Mouse (Mus musculus) MEL (cell line): ENCODE data around the gene Pdlim5. TPM values are rescaled to one million over a fixed set of nuclear protein-coding genes. Genes with fewer than 3 reads are reported as not detected.

Source experiments
- DNase-seq: peaks from one replicate; pipeline ENCODE4 v3.0.0; 2011; ENCODE audit warnings: low read depth, low spot score
- H3K27ac ChIP-seq: 2 replicates; pipeline ENCODE4 v1.5.1; 2012; ENCODE audit warnings: low read depth, mild to moderate bottlenecking, control low read depth, low read length, moderate library complexity; ENCODE audit not compliant: control insufficient read depth
- H3K27me3 ChIP-seq, 2 experiments: fragments of 150-350 bp in 1 of 2; sonication (generic) in 1 of 2; 2 replicates each; pipeline ENCODE4 v1.6.1; 2012; ENCODE audit warnings: low read length in 2 of 2, mild to moderate bottlenecking in 2 of 2, improper control_type of control experiment in 1 of 2, moderate library complexity in 1 of 2; ENCODE audit not compliant: insufficient read depth in 2 of 2, control insufficient read depth in 1 of 2
- H3K36me3 ChIP-seq, 2 experiments: 2 replicates each; pipeline ENCODE4 v1.6.1; 2012 to 2014; ENCODE audit warnings: low read length in 2 of 2, improper control_type of control experiment in 1 of 2, inconsistent platforms in 1 of 2, mild to moderate bottlenecking in 1 of 2; ENCODE audit not compliant: insufficient read depth in 2 of 2, control insufficient read depth in 1 of 2
- H3K4me1 ChIP-seq, 2 experiments: fragments of 150-350 bp in 1 of 2; sonication (generic) in 1 of 2; 2 replicates each; pipeline ENCODE4 v1.6.1; 2012; ENCODE audit warnings: low read length in 2 of 2, improper control_type of control experiment in 1 of 2, mild to moderate bottlenecking in 1 of 2; ENCODE audit not compliant: insufficient read depth in 2 of 2, control insufficient read depth in 1 of 2
- H3K4me3 ChIP-seq, 2 experiments: fragments of 150-350 bp in 1 of 2; sonication (generic) in 1 of 2; 2 replicates each; pipeline ENCODE4 v1.5.1; 2012; ENCODE audit warnings: low read depth in 2 of 2, low read length in 2 of 2, mild to moderate bottlenecking in 2 of 2, moderate library complexity in 2 of 2, control low read depth in 1 of 2, improper control_type of control experiment in 1 of 2; ENCODE audit not compliant: control insufficient read depth in 1 of 2, insufficient read depth in 1 of 2
- H3K79me2 ChIP-seq: 2 replicates; pipeline ENCODE4 v1.6.1; 2012; ENCODE audit warnings: mild to moderate bottlenecking, low read length, moderate library complexity; ENCODE audit not compliant: control insufficient read depth, poor library complexity, insufficient read depth
- H3K9ac ChIP-seq: 2 replicates; pipeline ENCODE4 v1.6.1; 2012; ENCODE audit warnings: low read depth, mild to moderate bottlenecking, control low read depth, low read length, moderate library complexity; ENCODE audit not compliant: control insufficient read depth, poor library complexity, severe bottlenecking
- H3K9me3 ChIP-seq: fragments of 150-350 bp; sonication (generic); replicated peaks from 2 replicates; pipeline ENCODE4 v1.6.1; 2012; ENCODE audit warnings: mild to moderate bottlenecking, low read length, improper control_type of control experiment, moderate library complexity; ENCODE audit not compliant: insufficient read depth
- BHLHE40 ChIP-seq: IDR thresholded peaks from 2 replicates; pipeline ENCODE4 v1.6.1; 2012; ENCODE audit warnings: low read depth, mild to moderate bottlenecking, inconsistent platforms, low read length, improper control_type of control experiment, borderline replicate concordance
- CHD2 ChIP-seq: IDR thresholded peaks from 2 replicates; pipeline ENCODE4 v1.6.1; 2011; ENCODE audit warnings: low read length, improper control_type of control experiment
- E2F4 ChIP-seq: IDR thresholded peaks from 2 replicates; pipeline ENCODE4 v1.6.1; 2011; ENCODE audit warnings: low read depth, low read length, improper control_type of control experiment, borderline replicate concordance
- GATA1 ChIP-seq: IDR thresholded peaks from 2 replicates; pipeline ENCODE4 v1.6.1; 2011; ENCODE audit warnings: low read depth, low read length, improper control_type of control experiment
- KAT2A ChIP-seq: conservative IDR thresholded peaks from 2 replicates; pipeline ENCODE4 v1.6.1; 2012; ENCODE audit warnings: low read depth, low read length, improper control_type of control experiment, inconsistent platforms
- MAX ChIP-seq: IDR thresholded peaks from 2 replicates; pipeline ENCODE4 v1.6.1; 2011; ENCODE audit warnings: low read length, improper control_type of control experiment
- NELFE ChIP-seq: IDR thresholded peaks from 2 replicates; pipeline ENCODE4 v1.6.1; 2011; ENCODE audit warnings: low read depth, low read length, improper control_type of control experiment
- NRF1 ChIP-seq: IDR thresholded peaks from 2 replicates; pipeline ENCODE4 v1.6.1; 2014; ENCODE audit warnings: low read depth, mild to moderate bottlenecking, inconsistent platforms, low read length, improper control_type of control experiment, moderate library complexity; ENCODE audit not compliant: poor library complexity, insufficient read depth, severe bottlenecking
- POLR2AphosphoS5 ChIP-seq: IDR thresholded peaks from 2 replicates; pipeline ENCODE4 v1.6.1; 2012; ENCODE audit warnings: low read depth, borderline replicate concordance, mild to moderate bottlenecking, inconsistent platforms, low read length, moderate library complexity, mixed read lengths
- RAD21 ChIP-seq: IDR thresholded peaks from 2 replicates; pipeline ENCODE4 v1.6.1; 2011; ENCODE audit warnings: mild to moderate bottlenecking, low read depth, low read length, improper control_type of control experiment
- RCOR1 ChIP-seq: IDR thresholded peaks from 2 replicates; pipeline ENCODE4 v1.6.1; 2012; ENCODE audit warnings: low read depth, mild to moderate bottlenecking, inconsistent platforms, low read length, improper control_type of control experiment
- SIN3A ChIP-seq: IDR thresholded peaks from 2 replicates; pipeline ENCODE4 v1.6.1; 2012; ENCODE audit warnings: low read length, improper control_type of control experiment, inconsistent platforms
- SMC3 ChIP-seq: IDR thresholded peaks from 2 replicates; pipeline ENCODE4 v1.6.1; 2011; ENCODE audit warnings: low read depth, low read length, improper control_type of control experiment
- TBP ChIP-seq: IDR thresholded peaks from 2 replicates; pipeline ENCODE4 v1.8.0; 2011; ENCODE audit warnings: low read depth, low read length, improper control_type of control experiment
- ZC3H11A ChIP-seq: IDR thresholded peaks from 2 replicates; pipeline ENCODE4 v1.6.1; 2012; ENCODE audit warnings: low read depth, mild to moderate bottlenecking, inconsistent platforms, low read length, improper control_type of control experiment
- ZKSCAN1 ChIP-seq: IDR thresholded peaks from 2 replicates; pipeline ENCODE4 v1.6.1; 2012; ENCODE audit warnings: low read depth, mild to moderate bottlenecking, inconsistent platforms, low read length, improper control_type of control experiment, moderate library complexity
- polyA plus RNA-seq, 2 experiments: library from polyadenylated mRNA; stranded (reverse) in 1 of 2; unstranded in 1 of 2; fragments of >175 nt in 1 of 2; fragments of >200 nt in 1 of 2; gene quantifications; 2 replicates each; pipeline versions ENCODE4 v1.2.1 to v1.2.4; 2012; ENCODE audit warnings: low replicate concordance in 2 of 2, low read depth in 1 of 2; ENCODE audit not compliant: insufficient read length in 2 of 2, insufficient read depth in 1 of 2, missing spikeins in 1 of 2
- total RNA-seq: library from RNA; depleted of rRNA; stranded (reverse); fragments of 300-350 nt; gene quantifications from 2 replicates; pipeline ENCODE4 v1.2.3, GENCODE M21; 2012

Pdlim5 gene
- total and polyA plus RNA-seq, 3 experiments, result 8.7 to 9.9 TPM; not detected in 1

DNA sequence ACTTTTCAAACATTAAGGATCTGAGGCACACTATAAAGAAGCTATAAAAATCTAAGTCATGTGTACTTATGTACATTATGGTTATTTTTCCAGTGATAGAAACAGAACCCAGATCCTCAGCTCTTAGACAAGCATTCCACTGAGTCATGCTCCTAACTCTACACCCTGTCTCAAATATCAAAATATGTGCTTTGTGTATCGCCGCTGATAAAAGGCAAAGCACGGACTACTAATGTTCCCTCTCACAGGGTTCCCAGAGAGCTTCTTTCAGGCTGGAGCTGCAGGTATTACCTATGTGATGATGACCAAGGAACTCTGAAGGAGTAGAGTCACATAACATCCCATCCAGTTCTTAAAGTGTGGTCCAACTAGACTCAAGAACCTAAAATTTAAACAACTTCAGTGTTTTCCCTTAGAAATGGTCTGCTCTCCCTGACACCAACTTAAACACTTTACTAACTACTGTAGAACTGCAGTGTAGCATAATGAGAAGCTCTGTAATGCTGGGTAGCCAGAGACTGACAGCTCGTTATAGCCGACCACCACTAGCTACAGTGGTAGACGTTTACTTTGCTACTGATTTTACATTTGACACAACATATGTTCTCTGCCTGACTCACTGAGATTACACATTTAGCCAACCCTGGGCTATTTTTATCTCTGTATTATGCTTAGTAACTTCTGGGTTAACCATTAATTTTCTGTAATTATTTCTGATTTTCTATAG, 115.0 kb downstream of the Pdlim5 start:
- Histone ChIP-seq H3K9ac (no peak overlapping the region), H3K4me1 (peaks cover 2 to 8% of the 10 kb centered on the region in 2 experiments; a peak in 3 of 4 replicates), H3K4me3 (no peak overlapping the region)
- DNase-seq, result peak; percentile 6
- TF ChIP-seq RCOR1 (no peak), CHD2 (no peak)
- TF ChIP-seq, all 39 proteins: peak for 0
- Histone ChIP-seq H3K27me3 (no peaks in the 10 kb centered on the region), H3K36me3 (no peaks in the 10 kb centered on the region; a peak in 1 of 4 replicates), H3K9me3 (no peaks in the 10 kb centered on the region), H3K79me2 (no peaks in the 10 kb centered on the region), H3K27ac (no peak overlapping the region)

DNA sequence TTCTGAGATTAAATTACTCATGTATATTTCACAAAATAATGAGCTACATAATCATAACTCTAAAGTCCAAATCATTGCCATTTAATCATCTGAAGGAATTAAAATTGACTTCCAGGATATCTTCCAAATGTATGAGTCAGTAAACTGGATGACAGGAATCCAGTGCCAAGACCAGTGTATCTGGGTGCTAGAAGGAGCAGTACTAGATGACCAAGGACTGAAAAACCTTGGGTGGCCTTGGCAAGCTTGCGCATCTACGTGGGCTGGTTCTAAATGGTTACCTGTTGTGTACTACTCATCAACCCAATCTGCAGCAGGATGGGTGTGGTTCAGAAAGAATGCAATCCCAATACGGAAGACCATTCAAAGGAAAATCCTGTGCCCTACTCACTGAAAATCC, 116.5 kb downstream of the Pdlim5 start:
- Histone ChIP-seq H3K79me2 (no peaks in the 10 kb centered on the region), H3K27me3 (no peaks in the 10 kb centered on the region), H3K27ac (no peak overlapping the region), H3K9ac (no peak overlapping the region), H3K4me3 (no peak overlapping the region), H3K9me3 (no peaks in the 10 kb centered on the region), H3K4me1 (peaks cover 2 to 8% of the 10 kb centered on the region in 2 experiments; a peak in 3 of 4 replicates), H3K36me3 (no peaks in the 10 kb centered on the region; a peak in 1 of 4 replicates)
- no peak for TF ChIP-seq ZKSCAN1
- no peak for DNase-seq

DNA sequence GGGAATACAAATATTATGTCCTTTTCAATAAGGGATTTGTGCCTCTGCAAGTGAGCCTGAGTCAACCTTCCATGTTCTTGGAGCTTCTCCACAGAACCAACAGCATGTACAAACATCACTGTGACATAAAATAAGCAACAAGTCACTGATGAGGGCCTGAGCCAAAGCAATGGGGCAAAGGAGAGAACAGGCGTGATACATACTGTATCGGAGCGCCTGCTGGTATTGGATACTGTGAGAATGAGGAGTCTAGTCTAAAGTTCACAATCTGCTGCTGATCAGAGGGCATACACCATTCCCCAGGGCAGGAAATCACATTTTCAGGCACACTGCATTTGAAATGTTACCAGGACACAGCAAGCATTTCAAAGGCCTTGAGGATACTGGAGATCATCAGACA, 119.0 kb downstream of the Pdlim5 start:
- Histone ChIP-seq H3K27ac (no peak overlapping the region), H3K4me3 (no peak overlapping the region), H3K9ac (no peak overlapping the region), H3K9me3 (no peaks in the 10 kb centered on the region), H3K79me2 (no peaks in the 10 kb centered on the region), H3K4me1 (peaks cover 2 to 5% of the 10 kb centered on the region in 2 experiments; a peak in 3 of 4 replicates), H3K36me3 (no peaks in the 10 kb centered on the region; a peak in 1 of 4 replicates), H3K27me3 (no peaks in the 10 kb centered on the region)
- DNase-seq, result no peak
- no peak for TF ChIP-seq NRF1
- no peak for TF ChIP-seq SMC3
- TF ChIP-seq ZKSCAN1, result no peak
- TF ChIP-seq E2F4, result no peak
- TF ChIP-seq POLR2AphosphoS5, result no peak
- no peak for TF ChIP-seq SIN3A
- TF ChIP-seq ZC3H11A, result no peak
- TF ChIP-seq TBP, result no peak
- TF ChIP-seq RAD21, result no peak
- TF ChIP-seq BHLHE40, result no peak
- TF ChIP-seq GATA1, result no peak
- TF ChIP-seq KAT2A, result no peak
- TF ChIP-seq MAX, result no peak
- no peak for TF ChIP-seq NELFE
